Mouse (Mus musculus) liver, embryonic 14.5 days (tissue): ENCODE data around the gene Unc80.

Experiments used
- CTCF ChIP-seq: IDR thresholded peaks from 2 replicates; pipeline ENCODE4 v1.5.1; 2016; ENCODE audit warnings: antibody characterized with exemption, low read depth, control low read depth
- EP300 ChIP-seq: IDR thresholded peaks from 2 replicates; pipeline ENCODE4 v1.6.1; 2016; ENCODE audit warnings: antibody characterized with exemption, low read depth

- no peak for TF ChIP-seq CTCF
- TF ChIP-seq EP300 = no peak
Observed at GRCm38 (mm10) chr1:66704523-66704922, 236.4 kb downstream of the Unc80 start.
